Mouse (Mus musculus) brain, embryonic 14.5 days (tissue): ENCODE measurements around the gene Coasy.

Experiments
- CTCF ChIP-seq: fragments of 200-500 bp; IDR thresholded peaks from 2 replicates; pipeline ENCODE4 v1.5.1; 2012; ENCODE audit warnings: inconsistent platforms, mild to moderate bottlenecking, moderate library complexity, borderline replicate concordance; ENCODE audit not compliant: insufficient read depth, insufficient read length; ENCODE audit errors: extremely low read depth
- POLR2A ChIP-seq: fragments of 200-500 bp; IDR thresholded peaks from 2 replicates; pipeline ENCODE4 v1.6.1; 2012; ENCODE audit warnings: mild to moderate bottlenecking, inconsistent platforms, borderline replicate concordance; ENCODE audit not compliant: poor library complexity, insufficient read depth, insufficient read length, severe bottlenecking; ENCODE audit errors: extremely low read depth

- TF ChIP-seq POLR2A (no peak), CTCF (no peak)
Measured at GRCm38 (mm10) chr11:101119131-101119760, 36.9 kb downstream of the Coasy start.
